Mouse (Mus musculus): ENCODE results near the gene Cyp2ab1. TPM values are rescaled to one million over a fixed set of nuclear protein-coding genes. Genes with fewer than 3 reads are reported as not detected.

Gene Cyp2ab1
- polyA plus RNA-seq, 1 experiment from 2014 or later = not detected

GRCm38 (mm10) chr16:20301770-20302649, 23.2 kb downstream of the Cyp2ab1 start, which contains the start of gene Parl:
Gene Parl, minus strand, starts transcription at chr16:20302387.
- no peaks in the 10 kb centered on the region; the same call in 1 of the 2 replicates for H3K27me3 ChIP-seq (replicated peaks; ENCODE audit: control insufficient read depth, insufficient read depth, low read length)
- peak; percentile 84 for DNase-seq (ENCODE audit: low spot score)
- H3K4me3 ChIP-seq (ENCODE audit: low read depth, low read length) = peak within 1 kb of the TSS; percentile 82
- H3K4me2 ChIP-seq = peak within 1 kb of the TSS; percentile 87
- WGBS = under 1% methylated on average over 51 of the region's 52 CpGs
- 0 out of 2 replicates have a peak, but pooled peaks cover 1% of the 10 kb centered on the region for H3K36me3 ChIP-seq (ENCODE audit: control insufficient read depth, insufficient read depth, low read length)
- H3K9me3 ChIP-seq (ENCODE audit: control insufficient read depth, low read length) = no peaks in the 10 kb centered on the region
- peak; percentile 92 for ATAC-seq (replicated peaks; ENCODE audit: low FRiP score)
- peak within 1 kb of the TSS; percentile 71 for H3K27ac ChIP-seq (ENCODE audit: low read depth, low read length)
- H3K4me1 ChIP-seq (replicated peaks; ENCODE audit: control insufficient read depth, insufficient read depth, low read length) = peaks cover 17% of the 10 kb centered on the region
- H3K9ac ChIP-seq (ENCODE audit: low read depth, low read length) = peak within 1 kb of the TSS; percentile 83

- H3K9ac ChIP-seq (ENCODE audit: low read depth, low read length) = no peak overlapping the region
- peaks cover 17% of the 10 kb centered on the region for H3K4me1 ChIP-seq (replicated peaks; ENCODE audit: control insufficient read depth, insufficient read depth, low read length)
- H3K36me3 ChIP-seq (ENCODE audit: control insufficient read depth, insufficient read depth, low read length) = peaks cover 5% of the 10 kb centered on the region; the same call in 1 of the 2 replicates
- peak overlapping the region; percentile 87; the same call in 1 of the 2 replicates for H3K4me2 ChIP-seq
- H3K27me3 ChIP-seq (replicated peaks; ENCODE audit: control insufficient read depth, insufficient read depth, low read length) = no peaks in the 10 kb centered on the region; the same call in 1 of the 2 replicates
- H3K4me3 ChIP-seq (ENCODE audit: low read depth, low read length) = no peak overlapping the region
- ATAC-seq (replicated peaks; ENCODE audit: low FRiP score) = no peak
- no peak for DNase-seq (ENCODE audit: low spot score)
- WGBS = 93% methylated on average over 2 of the region's 2 CpGs
- H3K9me3 ChIP-seq (ENCODE audit: control insufficient read depth, low read length) = no peaks in the 10 kb centered on the region
- H3K27ac ChIP-seq (ENCODE audit: low read depth, low read length) = no peak overlapping the region
These were observed 25.1 kb downstream of the Cyp2ab1 start for GRCm38 (mm10) chr16:20300076-20300475.

GRCm38 (mm10) chr16:20280238-20280637, 45.0 kb downstream of the Cyp2ab1 start:
- H3K9me3 ChIP-seq (ENCODE audit: control insufficient read depth, low read length) = no peaks in the 10 kb centered on the region
- DNase-seq (ENCODE audit: low spot score) (no peak), ATAC-seq (replicated peaks; ENCODE audit: low FRiP score) (no peak)
- H3K27ac ChIP-seq (ENCODE audit: low read depth, low read length) = no peak overlapping the region
- no peak overlapping the region for H3K4me2 ChIP-seq
- H3K27me3 ChIP-seq (replicated peaks; ENCODE audit: control insufficient read depth, insufficient read depth, low read length) = no peaks in the 10 kb centered on the region
- H3K4me1 ChIP-seq (replicated peaks; ENCODE audit: control insufficient read depth, insufficient read depth, low read length) = no peaks in the 10 kb centered on the region
- H3K4me3 ChIP-seq (ENCODE audit: low read depth, low read length) = no peak overlapping the region
- 84% methylated on average over 4 of the region's 4 CpGs for WGBS
- H3K36me3 ChIP-seq (ENCODE audit: control insufficient read depth, insufficient read depth, low read length) = peaks cover 29% of the 10 kb centered on the region
- no peak overlapping the region for H3K9ac ChIP-seq (ENCODE audit: low read depth, low read length)

- 89% methylated on average over 5 of the region's 5 CpGs for WGBS
- no peak overlapping the region for H3K4me2 ChIP-seq
- no peak overlapping the region for H3K4me3 ChIP-seq (ENCODE audit: low read depth, low read length)
- DNase-seq (ENCODE audit: low spot score) (no peak), ATAC-seq (replicated peaks; ENCODE audit: low FRiP score) (no peak)
- H3K27me3 ChIP-seq (replicated peaks; ENCODE audit: control insufficient read depth, insufficient read depth, low read length) = no peaks in the 10 kb centered on the region
- H3K4me1 ChIP-seq (replicated peaks; ENCODE audit: control insufficient read depth, insufficient read depth, low read length) = no peaks in the 10 kb centered on the region
- peaks cover 22% of the 10 kb centered on the region for H3K36me3 ChIP-seq (ENCODE audit: control insufficient read depth, insufficient read depth, low read length)
- no peaks in the 10 kb centered on the region for H3K9me3 ChIP-seq (ENCODE audit: control insufficient read depth, low read length)
- H3K27ac ChIP-seq (ENCODE audit: low read depth, low read length) = no peak overlapping the region
- no peak overlapping the region for H3K9ac ChIP-seq (ENCODE audit: low read depth, low read length)
These were observed 45.8 kb downstream of the Cyp2ab1 start for GRCm38 (mm10) chr16:20279395-20279794.

GRCm38 (mm10) chr16:20272994-20273393, 52.2 kb downstream of the Cyp2ab1 start:
- H3K9me3 ChIP-seq (ENCODE audit: control insufficient read depth, low read length) = no peaks in the 10 kb centered on the region
- ATAC-seq (replicated peaks; ENCODE audit: low FRiP score) = no peak
- no peak for DNase-seq (ENCODE audit: low spot score)
- H3K4me1 ChIP-seq (replicated peaks; ENCODE audit: control insufficient read depth, insufficient read depth, low read length) = no peaks in the 10 kb centered on the region
- H3K9ac ChIP-seq (ENCODE audit: low read depth, low read length) = no peak overlapping the region
- peaks cover under 1% of the 10 kb centered on the region; the same call in 1 of the 2 replicates for H3K36me3 ChIP-seq (ENCODE audit: control insufficient read depth, insufficient read depth, low read length)
- H3K4me2 ChIP-seq = no peak overlapping the region
- H3K4me3 ChIP-seq (ENCODE audit: low read depth, low read length) = no peak overlapping the region
- no peak overlapping the region for H3K27ac ChIP-seq (ENCODE audit: low read depth, low read length)
- 22% methylated on average over 3 of the region's 3 CpGs for WGBS
- H3K27me3 ChIP-seq (replicated peaks; ENCODE audit: control insufficient read depth, insufficient read depth, low read length) = no peaks in the 10 kb centered on the region

GRCm38 (mm10) chr16:20271339-20271738, 53.9 kb downstream of the Cyp2ab1 start:
- WGBS = 67% methylated on average over 4 of the region's 4 CpGs
- no peak overlapping the region for H3K9ac ChIP-seq (ENCODE audit: low read depth, low read length)
- no peak overlapping the region for H3K4me3 ChIP-seq (ENCODE audit: low read depth, low read length)
- H3K27me3 ChIP-seq (replicated peaks; ENCODE audit: control insufficient read depth, insufficient read depth, low read length) = no peaks in the 10 kb centered on the region
- no peaks in the 10 kb centered on the region for H3K4me1 ChIP-seq (replicated peaks; ENCODE audit: control insufficient read depth, insufficient read depth, low read length)
- ATAC-seq (replicated peaks; ENCODE audit: low FRiP score) (no peak), DNase-seq (ENCODE audit: low spot score) (no peak)
- H3K9me3 ChIP-seq (ENCODE audit: control insufficient read depth, low read length) = no peaks in the 10 kb centered on the region
- no peak overlapping the region for H3K4me2 ChIP-seq
- H3K36me3 ChIP-seq (ENCODE audit: control insufficient read depth, insufficient read depth, low read length) = no peaks in the 10 kb centered on the region
- H3K27ac ChIP-seq (ENCODE audit: low read depth, low read length) = no peak overlapping the region

GRCm38 (mm10) chr16:20265089-20265488, 60.1 kb downstream of the Cyp2ab1 start:
- DNase-seq (ENCODE audit: low spot score) (no peak), ATAC-seq (replicated peaks; ENCODE audit: low FRiP score) (no peak)
- no peak overlapping the region for H3K4me3 ChIP-seq (ENCODE audit: low read depth, low read length)
- H3K36me3 ChIP-seq (ENCODE audit: control insufficient read depth, insufficient read depth, low read length) = no peaks in the 10 kb centered on the region
- H3K27me3 ChIP-seq (replicated peaks; ENCODE audit: control insufficient read depth, insufficient read depth, low read length) = no peaks in the 10 kb centered on the region
- no peak overlapping the region for H3K27ac ChIP-seq (ENCODE audit: low read depth, low read length)
- H3K4me1 ChIP-seq (replicated peaks; ENCODE audit: control insufficient read depth, insufficient read depth, low read length) = no peaks in the 10 kb centered on the region
- no peak overlapping the region for H3K4me2 ChIP-seq
- H3K9ac ChIP-seq (ENCODE audit: low read depth, low read length) = no peak overlapping the region
- 72% methylated on average over 7 of the region's 7 CpGs for WGBS
- H3K9me3 ChIP-seq (ENCODE audit: control insufficient read depth, low read length) = no peaks in the 10 kb centered on the region
